Mouse (Mus musculus) kidney, postnatal 10 days (tissue): ENCODE data around the gene Lmntd2.
"Not testable (repeated sequence)": the region's sequence is repeated elsewhere in the genome, so short reads cannot be mapped to it uniquely, and the experiment has no call there.

ENCODE experiments used
- DNase-seq: peaks from one replicate; pipeline ENCODE4 v3.0.0; 2021; ENCODE audit warnings: mixed read lengths

Gene Lmntd2

GRCm38 (mm10) chr7:141213605-141214235 is at the start of gene Lmntd2:
Gene Lmntd2, minus strand, starts transcription at chr7:141214080.
- DNase-seq = no peak

DNA sequence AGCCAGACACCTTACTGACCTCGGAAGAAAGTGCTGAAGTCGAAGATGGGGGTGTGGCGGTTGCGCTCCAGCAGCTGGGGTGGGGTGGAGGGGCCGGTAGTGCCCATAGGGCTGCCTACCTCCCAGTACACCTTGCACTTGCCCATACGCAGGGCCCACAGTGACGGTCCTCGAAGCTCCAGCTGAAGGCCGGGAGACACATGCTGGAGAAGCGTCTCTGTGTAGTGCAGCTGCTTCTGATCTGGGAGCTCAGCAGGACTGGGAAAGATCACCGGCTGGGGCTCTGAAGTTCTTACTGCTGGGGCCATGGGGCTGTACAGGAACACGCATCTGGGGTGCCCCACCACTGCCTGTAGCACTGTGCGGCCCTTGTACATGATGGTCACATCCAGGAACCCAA is 49.8 kb upstream of the Lmntd2 start:
- DNase-seq = no peak

GRCm38 (mm10) chr7:141261480-141261879 is 47.6 kb upstream of the Lmntd2 start:
- no peak for DNase-seq

- DNase-seq = no peak
Measured at GRCm38 (mm10) chr7:141256159-141256558, 42.3 kb upstream of the Lmntd2 start.

GRCm38 (mm10) chr7:141250486-141250885 is 36.6 kb upstream of the Lmntd2 start:
- DNase-seq = not testable (repeated sequence)

DNA sequence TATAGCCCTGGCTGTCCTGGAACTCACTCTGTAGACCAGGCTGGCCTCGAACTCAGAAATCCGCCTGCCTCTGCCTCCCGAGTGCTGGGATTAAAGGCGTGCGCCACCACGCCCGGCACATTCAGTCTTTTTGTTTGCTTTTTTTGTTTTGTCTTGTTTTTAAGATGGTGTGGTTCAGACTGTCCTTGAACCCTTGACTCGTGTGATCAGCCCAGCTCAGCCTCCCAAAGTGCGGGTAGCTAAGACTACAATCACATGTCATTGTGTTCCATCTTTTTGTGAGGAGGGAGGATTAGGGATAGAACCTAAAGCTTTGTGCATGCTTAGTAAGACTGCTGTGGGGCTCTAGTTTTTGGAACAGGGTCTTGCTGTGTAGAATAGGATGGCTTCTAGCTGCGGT is 17.7 kb upstream of the Lmntd2 start:
- no peak for DNase-seq

DNA sequence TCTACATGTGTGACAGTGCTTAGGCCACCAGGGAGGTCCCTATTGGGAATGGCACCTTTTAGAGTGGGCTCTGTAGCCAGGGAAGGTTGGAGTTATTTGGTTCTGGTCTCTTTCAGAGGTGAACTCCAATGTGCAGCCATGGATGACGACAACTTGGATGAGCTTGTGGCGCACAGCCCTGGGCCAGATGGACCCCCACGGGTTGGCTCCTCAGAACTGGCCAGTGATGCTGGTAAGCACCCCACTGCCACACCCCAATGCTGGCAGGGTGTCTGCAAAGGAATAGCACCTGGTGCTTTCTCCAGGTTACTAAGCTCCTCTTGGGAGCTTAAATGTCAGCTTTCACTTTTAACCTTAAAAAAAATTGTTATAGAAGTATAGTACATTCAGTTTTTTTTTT is 17.2 kb upstream of the Lmntd2 start:
- DNase-seq = no peak

DNA sequence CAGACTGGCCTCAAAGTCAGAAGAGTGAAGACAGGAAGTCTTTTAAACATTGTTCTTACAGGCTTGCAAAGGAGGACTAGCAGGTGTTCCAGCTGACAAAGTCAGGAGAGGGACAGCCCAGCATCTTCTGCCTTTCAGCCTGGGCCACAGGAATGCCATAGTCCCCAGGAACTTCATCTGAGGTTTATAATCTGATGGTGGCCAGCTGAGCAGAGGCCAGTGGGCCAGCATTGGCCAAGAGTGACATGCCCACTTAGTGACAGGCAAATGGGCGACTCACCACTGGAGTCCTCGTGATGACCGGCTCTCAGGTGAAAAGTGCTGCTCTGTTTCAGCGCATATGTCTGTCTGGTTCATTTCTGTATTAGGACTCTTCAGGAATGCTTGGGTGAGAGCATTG is 16.7 kb upstream of the Lmntd2 start:
- DNase-seq = no peak

DNA sequence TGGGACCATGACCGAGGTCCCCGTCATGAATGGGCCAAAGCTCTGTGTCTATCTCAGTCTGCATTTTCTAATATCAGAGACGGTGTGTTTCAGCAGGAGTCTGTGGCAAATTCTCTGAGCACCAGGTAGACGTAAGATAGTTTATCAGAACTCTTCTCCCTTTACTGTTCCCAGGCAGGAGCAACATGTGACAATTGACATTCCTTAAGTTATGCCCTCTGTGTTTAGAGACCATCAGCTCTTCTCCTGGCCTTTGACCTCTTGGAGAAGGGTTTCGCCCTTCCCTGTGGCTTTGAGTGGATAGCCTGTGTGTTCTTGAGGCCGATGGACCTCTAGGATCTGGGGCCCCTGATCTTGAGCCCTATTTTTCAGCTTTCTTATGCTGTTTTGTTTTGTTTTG is 15.8 kb upstream of the Lmntd2 start:
- no peak for DNase-seq

GRCm38 (mm10) chr7:141228279-141229067 is 14.6 kb upstream of the Lmntd2 start, which contains the start of gene Phrf1:
Gene Phrf1, plus strand, starts transcription at chr7:141228784.
- peak; percentile 95 for DNase-seq

- no peak for DNase-seq
Measured at GRCm38 (mm10) chr7:141227796-141228195, 13.9 kb upstream of the Lmntd2 start.

DNA sequence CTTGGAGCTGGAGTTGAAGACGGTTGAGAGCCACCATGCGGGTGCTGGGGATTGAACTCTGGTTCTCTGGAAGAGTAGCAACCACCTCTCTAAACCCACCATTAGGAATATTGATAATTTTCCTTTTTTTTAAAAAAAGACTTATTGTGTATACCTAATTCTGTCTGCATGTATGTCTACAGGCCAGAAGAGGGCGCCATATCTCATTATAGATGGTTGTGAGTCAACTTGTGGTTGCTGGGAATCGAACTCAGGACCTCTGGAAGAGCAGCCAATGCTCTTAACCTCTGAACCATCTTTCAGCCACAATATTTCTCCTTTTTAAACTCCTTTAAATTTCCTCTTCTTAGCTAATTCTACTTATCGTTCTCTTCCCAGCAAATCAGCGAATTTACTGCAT is 12.7 kb upstream of the Lmntd2 start:
- no peak for DNase-seq

GRCm38 (mm10) chr7:141222696-141223215 is 8.9 kb upstream of the Lmntd2 start:
- DNase-seq = no peak

DNA sequence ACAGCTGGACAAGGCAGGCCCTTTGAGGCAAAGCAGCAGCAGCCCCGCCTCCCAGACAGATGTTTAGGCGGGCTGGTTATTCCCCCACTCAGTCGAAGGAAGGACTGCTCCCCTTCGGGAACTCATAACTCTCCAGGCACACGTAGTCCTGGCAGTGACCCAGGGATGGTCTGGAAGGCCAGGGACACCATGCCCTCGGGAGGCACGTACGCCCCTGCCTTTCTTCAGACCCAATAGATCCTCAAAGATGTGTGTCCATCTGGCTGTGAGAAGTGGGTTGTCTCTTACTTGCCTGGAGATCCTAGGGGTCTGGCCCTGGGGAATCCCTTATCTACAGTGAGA is 8.2 kb upstream of the Lmntd2 start:
- DNase-seq = no peak

GRCm38 (mm10) chr7:141221249-141222125 is 7.6 kb upstream of the Lmntd2 start:
- peak; percentile 98 for DNase-seq

GRCm38 (mm10) chr7:141220377-141220776 is 6.5 kb upstream of the Lmntd2 start:
- DNase-seq = no peak

DNA sequence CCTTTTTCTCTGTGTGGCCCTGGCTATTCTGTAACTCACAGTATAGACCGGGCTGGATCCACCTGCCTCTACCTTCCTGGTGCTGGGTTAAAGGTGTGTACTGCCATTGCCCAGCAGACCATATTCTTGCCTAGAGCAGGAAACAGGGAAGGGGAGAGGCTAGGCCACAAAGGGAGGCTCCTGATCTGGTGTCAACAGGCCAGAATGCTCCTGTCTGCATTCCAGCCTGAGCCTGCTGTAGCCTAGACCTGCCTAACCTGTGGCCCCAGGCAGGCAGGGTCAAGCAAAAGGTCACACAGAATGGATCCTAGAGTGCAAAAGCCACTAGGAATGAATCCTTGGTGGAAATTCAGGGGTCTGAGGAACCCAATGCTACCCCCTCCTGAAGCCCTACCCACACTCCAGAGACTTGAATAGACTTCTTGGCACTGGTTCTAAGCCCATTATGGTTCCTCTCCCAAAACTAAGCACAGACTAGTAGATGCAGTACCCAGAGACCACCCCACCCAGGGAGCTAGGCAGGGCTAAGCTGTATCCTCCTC is 5.7 kb upstream of the Lmntd2 start:
- no peak for DNase-seq

- DNase-seq = no peak
Measured at GRCm38 (mm10) chr7:141218557-141219133, 4.8 kb upstream of the Lmntd2 start.

GRCm38 (mm10) chr7:141218141-141218540 is 4.3 kb upstream of the Lmntd2 start:
- no peak for DNase-seq

DNA sequence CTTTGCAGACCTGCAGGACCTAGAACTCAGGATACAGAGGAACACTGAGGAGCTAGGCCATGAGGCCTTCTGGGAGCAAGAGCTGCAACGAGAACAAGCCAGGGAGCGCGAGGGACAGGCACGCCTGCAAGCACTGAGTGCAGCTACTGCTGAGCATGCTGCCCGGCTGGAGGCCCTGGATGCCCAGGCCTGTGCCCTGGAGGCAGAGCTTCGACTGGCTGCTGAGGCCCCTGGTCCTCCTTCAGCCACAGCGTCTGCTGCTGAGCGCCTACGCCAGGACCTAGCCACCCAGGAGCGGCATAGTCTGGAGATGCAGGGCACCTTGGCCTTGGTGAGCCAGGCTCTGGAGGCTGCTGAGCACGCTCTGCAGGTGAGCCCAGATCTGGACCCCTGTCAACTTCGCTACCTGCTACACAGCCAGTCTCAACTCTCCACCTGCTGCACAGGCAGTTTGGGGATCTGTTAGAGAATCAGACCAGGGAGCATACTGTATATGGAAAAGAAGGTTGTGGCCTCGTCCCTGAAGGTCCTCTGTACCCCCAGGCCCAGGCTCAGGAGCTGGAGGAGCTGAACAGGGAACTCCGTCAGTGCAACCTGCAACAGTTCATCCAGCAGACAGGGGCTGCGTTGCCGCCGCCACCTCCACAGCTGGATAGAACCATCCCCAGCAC is 3.6 kb upstream of the Lmntd2 start:
- no peak for DNase-seq

GRCm38 (mm10) chr7:141216894-141217293 is 3.0 kb upstream of the Lmntd2 start:
- no peak for DNase-seq
